Mouse (Mus musculus) central nervous system, embryonic 14 days (tissue): Measurements from ENCODE around the gene Mrgpra6. TPM values are rescaled to one million over a fixed set of nuclear protein-coding genes. Genes with fewer than 3 reads are reported as not detected.

ENCODE experiments used
- polyA plus RNA-seq: library from polyadenylated mRNA; depleted of rRNA; stranded (reverse); fragments of >200 nt; gene quantifications from 2 replicates; pipeline ENCODE4 v1.2.3, GENCODE M21; 2012; rRNA removed

The Mrgpra6 gene
- polyA plus RNA-seq, result not detected in 2 replicates

GRCm38 (mm10) chr7:47204830-47205229 is at the start of gene Mrgpra6:
TSS of gene Mrgpra6 (minus strand) at chr7:47204920.

GRCm38 (mm10) chr7:47252770-47253169 is 48.0 kb upstream of the Mrgpra6 start, which contains the start of gene Mrgpra9:
TSS of gene Mrgpra9 (minus strand) at chr7:47252848.

Other genes starting within 250 kb of the Mrgpra6 start
- gene Uevld, start 246.4 kb downstream of the Mrgpra6 start, polyA plus RNA-seq, result 7.4 and 8.3 TPM in 2 replicates
- gene Gm9999, start 221.3 kb downstream of the Mrgpra6 start, polyA plus RNA-seq, result not detected in 2 replicates
- 6.2 and 7.6 TPM in 2 replicates for gene Spty2d1, start 196.5 kb downstream of the Mrgpra6 start, polyA plus RNA-seq
- gene Tmem86a, start 154.3 kb downstream of the Mrgpra6 start, polyA plus RNA-seq, result 19.1 and 19.5 TPM in 2 replicates
- 145 and 159 TPM in 2 replicates for gene Ptpn5, start 71.2 kb downstream of the Mrgpra6 start, polyA plus RNA-seq
- not detected in 2 replicates for gene Mrgpra9, start 47.9 kb upstream of the Mrgpra6 start, polyA plus RNA-seq
- gene Mrgpra1, start 149.3 kb upstream of the Mrgpra6 start, polyA plus RNA-seq, result not detected in 2 replicates
- not detected in 2 replicates for gene Mrgpra2a, start 247.2 kb upstream of the Mrgpra6 start, polyA plus RNA-seq